7 mouse cellular contexts compared by ENCODE assay signal in the genomic region with DNA sequence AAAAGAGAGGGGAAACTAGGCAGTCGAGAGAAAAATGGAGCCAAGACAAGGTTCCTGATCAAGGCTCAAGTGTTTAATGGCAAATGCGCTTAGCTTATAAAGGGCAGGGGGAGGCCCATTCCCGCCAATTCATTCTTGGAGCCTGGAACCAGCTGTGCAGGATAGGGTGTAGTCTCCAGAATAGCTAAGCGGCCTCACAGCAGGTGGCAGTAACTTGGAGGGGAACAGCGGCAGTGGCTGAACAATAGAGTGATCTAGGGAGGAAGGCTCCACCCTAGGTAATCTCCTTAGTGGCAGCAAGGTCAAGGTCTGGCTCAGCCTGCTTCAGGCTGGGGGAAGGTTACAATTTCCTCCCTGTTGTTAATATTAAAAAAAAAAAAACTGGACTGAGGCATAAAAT. TPM values are rescaled to one million over a fixed set of nuclear protein-coding genes. Genes with fewer than 3 reads are reported as not detected.
A peak's percentile ranks its signal among the peaks of the same experiment; 100 is the strongest.
DNase-seq lines count a peak whose midpoint lies in the region.
"Not testable (repeated sequence)": the region's sequence is repeated elsewhere in the genome, so short reads cannot be mapped to it uniquely, and the experiment has no call there.

No protein-coding gene starts in this region.

- DNase-seq in R1 (ENCODE audit: low read depth, low spot score) = peak; percentile 99
- DNase-seq in heart, adult 11 months = peak; percentile 98
- peak; percentile 17 to 41 for DNase-seq in heart, postnatal 14 days
- DNase-seq in kidney, adult 9 months = peak; percentile 13
- peak; percentile 4 for DNase-seq in left cerebral cortex, postnatal 4 days
- peak; percentile 36 for DNase-seq in lung, postnatal 36 days

- not testable (repeated sequence) for H3K4me3 ChIP-seq in brown adipose tissue, adult 24 weeks (ENCODE audit: insufficient read depth, low read depth, low read length)

- peak overlapping the region; percentile 95 for H3K27ac ChIP-seq in brown adipose tissue, adult 24 weeks (replicated peaks; ENCODE audit: low read depth, low read length)

- H3K4me1 ChIP-seq in brown adipose tissue, adult 24 weeks (ENCODE audit: control insufficient read depth, insufficient read depth, insufficient read length, low read length) = not testable (repeated sequence)

- intact Hi-C loops in heart, postnatal 14 days (cut with DNase I) = loop anchor here (1.0 to 2.0 kb wide), 2 partner anchors 37 to 52 kb away; no protein-coding TSS in a partner anchor
- intact Hi-C loops in left cerebral cortex, postnatal 4 days (cut with DNase I) = not testable (repeated sequence)

RNA-seq across cellular contexts. Expression of a gene that starts 49.7 kb away (rescaled TPM):
- 0.54 and 2.2 TPM in 2 replicates for polyA plus RNA-seq in brown adipose tissue, adult 24 weeks (2012; ENCODE audit: insufficient read depth, insufficient read length, missing spikeins)
- total RNA-seq in heart, postnatal 14 days (2021) = 1 to 10 TPM; 2.3 to 2.5 TPM
- under 1 TPM in 1 of 2 experiments, not detected in 1; 0.12 TPM for total RNA-seq in left cerebral cortex, postnatal 4 days (2021)

Comparison
In these comparisons a context has a peak if more than half of its experiments do, and no peak if none do; other contexts are left out.
1. DNase-seq: peak in every context shown above with its lines; median percentile 99 in R1; 98 in heart, adult 11 months; 36 in lung, postnatal 36 days; 29 in heart, postnatal 14 days; 13 in kidney, adult 9 months; 4 in left cerebral cortex, postnatal 4 days.